Mouse (Mus musculus) myocyte (in vitro differentiated cells): ENCODE results near the gene Nfatc2.

Experiments
- CEBPB ChIP-seq: IDR thresholded peaks from 2 replicates; pipeline ENCODE4 v1.6.1; 2011; ENCODE audit warnings: mild to moderate bottlenecking, moderate library complexity; ENCODE audit not compliant: poor library complexity, insufficient read depth, severe bottlenecking
- E2F4 ChIP-seq: IDR thresholded peaks from one replicate; pipeline ENCODE4 v1.6.1; 2011; ENCODE audit warnings: mild to moderate bottlenecking, control low read depth, moderate library complexity; ENCODE audit not compliant: insufficient read depth
- MAX ChIP-seq: IDR thresholded peaks from one replicate; pipeline ENCODE4 v1.6.1; 2011; ENCODE audit warnings: low read depth, mild to moderate bottlenecking, control low read depth
- MYOD1 ChIP-seq, 3 experiments: IDR thresholded peaks; one replicate each; pipeline ENCODE4 v1.6.1; 2011; ENCODE audit warnings: control low read depth in 2 of 3, low read depth in 2 of 3, mild to moderate bottlenecking in 2 of 3, moderate library complexity in 1 of 3; ENCODE audit not compliant: insufficient read length in 2 of 3, control insufficient read depth in 1 of 3
- MYOG ChIP-seq, 3 experiments: IDR thresholded peaks; one replicate each; pipeline ENCODE4 v1.6.1; 2011; ENCODE audit warnings: control low read depth in 2 of 3, low read depth in 2 of 3, mild to moderate bottlenecking in 2 of 3; ENCODE audit not compliant: insufficient read length in 2 of 3, control insufficient read depth in 1 of 3, insufficient read depth in 1 of 3
- POLR2A ChIP-seq: IDR thresholded peaks from one replicate; pipeline ENCODE4 v1.6.1; 2011; ENCODE audit warnings: low read depth, mild to moderate bottlenecking, control low read depth, moderate library complexity; ENCODE audit not compliant: insufficient read length
- POLR2AphosphoS2 ChIP-seq: IDR thresholded peaks from one replicate; pipeline ENCODE4 v1.6.1; 2011; ENCODE audit warnings: low read depth, control low read depth; ENCODE audit not compliant: insufficient read length
- REST ChIP-seq: IDR thresholded peaks from one replicate; pipeline ENCODE4 v1.6.1; 2011; ENCODE audit warnings: mild to moderate bottlenecking, control low read depth, moderate library complexity; ENCODE audit not compliant: insufficient read depth, insufficient read length
- SRF ChIP-seq: IDR thresholded peaks from one replicate; pipeline ENCODE4 v1.6.1; 2011; ENCODE audit warnings: low read depth; ENCODE audit not compliant: control insufficient read depth, insufficient read length
- TCF12 ChIP-seq: IDR thresholded peaks from one replicate; pipeline ENCODE4 v1.6.1; 2011; ENCODE audit warnings: mild to moderate bottlenecking, control low read depth; ENCODE audit not compliant: poor library complexity, insufficient read depth, severe bottlenecking
- TCF3 ChIP-seq: IDR thresholded peaks from one replicate; pipeline ENCODE4 v1.6.1; 2011; ENCODE audit warnings: low read depth, control low read depth; ENCODE audit not compliant: insufficient read length
- USF1 ChIP-seq: IDR thresholded peaks from one replicate; pipeline ENCODE4 v1.6.1; 2011; ENCODE audit warnings: low read depth, mild to moderate bottlenecking, control low read depth, moderate library complexity

DNA sequence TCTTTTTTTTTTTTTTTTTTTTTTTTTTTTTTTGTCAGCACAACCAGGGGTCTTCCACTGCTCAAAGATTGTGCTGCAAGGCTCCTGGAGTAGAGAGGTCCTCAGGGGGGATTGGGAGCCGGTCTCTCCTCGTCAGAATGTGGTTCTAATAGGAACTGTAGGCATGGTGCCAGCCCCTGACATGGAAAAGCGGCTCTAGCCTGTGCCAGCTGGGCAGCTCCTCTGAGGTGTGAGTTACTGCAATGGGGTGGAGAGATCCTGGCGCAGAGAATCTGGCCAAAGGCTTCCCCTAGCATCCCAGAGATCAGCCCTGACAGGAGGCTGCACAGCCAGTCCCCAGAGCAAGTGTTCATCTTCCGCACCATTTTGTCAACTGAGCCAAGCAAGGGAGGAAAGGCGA, 120.8 kb downstream of the Nfatc2 start:
- no peak for TF ChIP-seq POLR2AphosphoS2
- TF ChIP-seq POLR2A, result no peak
- no peak for TF ChIP-seq CEBPB
- no peak for TF ChIP-seq USF1
- no peak for TF ChIP-seq TCF12
- TF ChIP-seq E2F4, result no peak
- TF ChIP-seq REST, result no peak
- no peak for TF ChIP-seq SRF
- no peak for TF ChIP-seq MAX
- TF ChIP-seq MYOG (IDR thresholded peaks at IDR 0.05; ENCODE audit: control insufficient read depth in 1 of 3, insufficient read depth in 1 of 3, insufficient read length in 2 of 3, low read depth in 2 of 3), result no peak
- TF ChIP-seq MYOD1 (IDR thresholded peaks at IDR 0.05; ENCODE audit: control insufficient read depth in 1 of 3, insufficient read length in 2 of 3, low read depth in 2 of 3), result no peak
- no peak for TF ChIP-seq TCF3
